Mouse (Mus musculus): ENCODE measurements around the gene Glod5. TPM values are rescaled to one million over a fixed set of nuclear protein-coding genes. Genes with fewer than 3 reads are reported as not detected.
A peak's percentile ranks its signal among the peaks of the same experiment; 100 is the strongest.

Glod5 gene
- polyA plus RNA-seq, 3 experiments from 2014 or later: not detected

DNA sequence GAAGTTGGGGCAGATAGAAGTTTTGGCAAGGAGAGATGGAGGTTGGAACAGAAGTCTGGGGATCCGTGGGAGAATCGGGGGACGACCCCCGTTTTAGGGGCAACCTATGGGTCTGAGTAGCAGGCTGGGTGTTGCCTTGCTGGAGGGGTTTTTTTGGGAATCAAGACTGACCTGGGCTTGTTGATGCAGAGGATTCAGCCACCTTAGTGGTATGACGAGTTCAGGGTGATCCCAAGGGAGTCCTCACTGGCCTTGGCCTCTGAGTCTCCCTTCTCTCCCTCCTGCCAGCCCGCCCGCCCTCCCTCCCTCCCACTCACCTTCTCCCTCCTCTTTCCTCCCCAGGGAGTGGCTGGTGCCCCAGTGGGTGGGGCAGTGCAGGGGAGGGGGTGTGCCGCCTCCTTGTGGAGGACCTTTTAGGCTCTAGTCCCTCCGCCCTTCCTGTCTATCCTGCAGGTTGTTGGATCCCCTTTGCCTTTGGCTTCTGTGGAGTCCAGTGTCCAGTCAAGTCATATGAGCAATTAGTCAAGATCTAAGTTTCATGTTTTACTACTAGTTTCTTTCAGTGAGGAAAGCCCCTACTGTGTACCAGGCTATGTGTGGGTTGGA lies 50.6 kb downstream of the Glod5 start:
- no peak for ATAC-seq

DNA sequence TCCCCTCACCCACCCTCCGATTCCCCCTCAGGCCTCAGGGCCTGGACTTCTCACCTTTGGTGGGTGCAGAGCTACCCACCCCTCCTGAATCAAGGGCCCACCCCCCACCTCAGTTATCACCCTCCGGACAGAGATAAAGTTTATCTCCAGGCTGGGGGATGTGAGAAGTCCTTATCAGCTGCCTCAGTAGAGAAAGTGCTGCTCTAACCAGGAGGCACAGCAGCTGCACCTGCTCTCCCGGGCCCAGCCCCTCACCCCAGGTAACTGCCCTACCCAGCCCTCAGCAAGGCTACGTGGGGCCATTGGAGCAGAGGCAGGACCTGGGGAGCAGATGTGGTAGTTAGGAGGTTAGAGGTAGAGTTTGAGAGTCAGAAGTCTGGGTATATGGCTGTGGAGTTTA lies 52.1 kb downstream of the Glod5 start:
- ATAC-seq: no peak

DNA sequence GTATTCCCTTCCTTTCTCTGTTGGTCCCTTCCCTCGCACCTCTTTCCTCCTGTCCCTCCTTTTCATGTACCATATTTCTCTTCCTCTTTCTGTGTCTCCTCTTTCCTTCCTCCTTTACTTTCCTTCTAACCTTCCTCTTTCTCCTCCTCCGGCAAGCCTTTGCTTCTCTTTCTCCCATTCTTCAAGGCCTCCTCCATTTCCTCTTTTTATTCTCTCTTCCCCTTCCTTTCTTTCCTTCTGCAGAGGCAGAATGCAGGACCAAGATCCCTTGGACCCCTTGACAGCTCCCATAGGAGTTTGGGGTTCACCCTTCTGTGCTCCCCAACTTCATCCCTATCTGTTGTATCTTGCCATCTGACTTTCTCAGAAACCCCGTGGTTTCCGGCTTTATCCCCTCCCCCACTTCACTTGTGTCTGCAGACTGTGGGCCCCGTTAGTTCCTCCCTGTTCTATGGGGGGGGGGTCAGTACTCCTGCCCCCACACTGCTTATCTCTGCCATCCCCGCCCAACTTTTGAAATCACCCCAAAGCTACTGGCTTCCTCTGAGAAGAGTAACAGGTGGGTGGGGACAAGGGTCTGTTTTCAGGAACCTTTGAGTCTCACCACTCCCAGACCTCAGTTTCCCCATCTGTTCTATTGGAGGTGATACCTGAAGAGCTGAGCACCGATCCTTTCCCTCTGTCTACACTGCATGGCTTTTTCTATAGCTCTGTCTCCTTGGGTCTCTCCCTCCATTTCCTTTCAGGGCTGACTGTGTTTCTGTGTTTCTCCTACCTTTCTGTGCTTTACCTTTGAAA lies 54.3 kb downstream of the Glod5 start:
- ATAC-seq: peak; percentile 70

DNA sequence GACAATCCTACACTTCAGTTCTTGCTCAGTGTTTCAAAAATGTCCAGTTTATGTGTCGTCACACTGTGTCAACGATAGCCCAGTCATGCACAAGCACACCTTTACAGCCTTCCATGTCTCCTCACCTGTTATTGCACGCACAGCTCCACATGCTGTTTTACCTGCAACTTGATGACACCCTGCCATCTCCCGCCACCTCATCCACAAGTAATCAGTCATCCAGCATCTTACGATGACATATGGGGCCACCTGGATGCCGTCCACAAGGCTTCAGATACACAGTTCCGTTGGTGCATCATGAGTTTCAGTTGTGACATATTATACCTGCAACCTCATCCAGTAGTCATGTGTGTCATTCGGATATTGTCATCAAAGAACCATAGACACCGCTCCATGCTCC lies 59.4 kb downstream of the Glod5 start:
- ATAC-seq: no peak

Other genes with a start within 250 kb of the Glod5 start
- gene Gripap1, start 228.7 kb downstream of the Glod5 start, polyA plus RNA-seq (2017; shearing (Covaris generic)): 10 to 100 TPM; 46.3 to 91.0 (median 68.7) TPM
- 1 to 10 TPM in 1 of 3 experiments, under 1 TPM in 2; 0.43 to 1.1 (median 0.50) TPM for gene Kcnd1, start 196.2 kb downstream of the Glod5 start, polyA plus RNA-seq (2017; shearing (Covaris generic))
- 10 to 100 TPM; 18.2 to 34.2 (median 24.7) TPM for gene Otud5, start 177.1 kb downstream of the Glod5 start, polyA plus RNA-seq (2017; shearing (Covaris generic))
- gene Pim2, start 140.2 kb downstream of the Glod5 start, polyA plus RNA-seq (2017; shearing (Covaris generic)): 10 to 100 TPM; 29.8 to 42.0 (median 39.9) TPM
- gene Slc35a2, start 134.5 kb downstream of the Glod5 start, polyA plus RNA-seq (2017; shearing (Covaris generic)): 10 to 100 TPM; 18.6 to 23.6 (median 18.7) TPM
- 100 to 1,000 TPM in 1 of 3 experiments, 10 to 100 TPM in 2; 91.7 to 116 (median 99.0) TPM for gene Pqbp1, start 119.2 kb downstream of the Glod5 start, polyA plus RNA-seq (2017; shearing (Covaris generic))
- gene Timm17b, start 119.1 kb downstream of the Glod5 start, polyA plus RNA-seq (2017; shearing (Covaris generic)): 100 to 1,000 TPM; 116 to 127 (median 123) TPM
- not detected for gene Gm10491, start 110.7 kb downstream of the Glod5 start, polyA plus RNA-seq (2017; shearing (Covaris generic))
- gene Gm10490, start 109.0 kb downstream of the Glod5 start, polyA plus RNA-seq (2017; shearing (Covaris generic)): not detected
- not detected for gene Pcsk1n, start 98.7 kb downstream of the Glod5 start, polyA plus RNA-seq (2017; shearing (Covaris generic))
- gene Eras, start 89.9 kb downstream of the Glod5 start, polyA plus RNA-seq (2017; shearing (Covaris generic)): not detected
- gene Hdac6, start 70.6 kb downstream of the Glod5 start, polyA plus RNA-seq (2017; shearing (Covaris generic)): 10 to 100 TPM in 1 of 3 experiments, 1 to 10 TPM in 2; 6.2 to 12.7 (median 9.4) TPM
- gene Gata1, start 40.4 kb downstream of the Glod5 start, polyA plus RNA-seq (2017; shearing (Covaris generic)): 10 to 100 TPM in 2 of 3 experiments, not detected in 1; 25.6 to 27.7 TPM
- 10 to 100 TPM; 14.7 to 26.1 (median 20.7) TPM for gene Suv39h1, start 56.3 kb upstream of the Glod5 start, polyA plus RNA-seq (2017; shearing (Covaris generic))
- gene Was, start 72.0 kb upstream of the Glod5 start, polyA plus RNA-seq (2017; shearing (Covaris generic)): 10 to 100 TPM; 18.3 to 24.3 (median 22.3) TPM
- gene Wdr13, start 114.4 kb upstream of the Glod5 start, polyA plus RNA-seq (2017; shearing (Covaris generic)): 10 to 100 TPM; 13.8 to 20.4 (median 19.5) TPM
- 100 to 1,000 TPM; 601 to 807 (median 769) TPM for gene Rbm3, start 127.4 kb upstream of the Glod5 start, polyA plus RNA-seq (2017; shearing (Covaris generic))
- gene Tbc1d25, start 157.7 kb upstream of the Glod5 start, polyA plus RNA-seq (2017; shearing (Covaris generic)): 1 to 10 TPM; 2.5 to 4.1 (median 3.7) TPM
- 100 to 1,000 TPM; 128 to 201 (median 145) TPM for gene Ebp, start 175.0 kb upstream of the Glod5 start, polyA plus RNA-seq (2017; shearing (Covaris generic))
- under 1 TPM in 2 of 3 experiments, not detected in 1; 0.36 to 0.69 TPM for gene Porcn, start 188.0 kb upstream of the Glod5 start, polyA plus RNA-seq (2017; shearing (Covaris generic))
- gene Ftsj1, start 233.9 kb upstream of the Glod5 start, polyA plus RNA-seq (2017; shearing (Covaris generic)): 10 to 100 TPM; 17.6 to 24.1 (median 18.7) TPM